Mouse (Mus musculus) gastrocnemius, postnatal 14 days (tissue): Measurements from ENCODE around the gene Faf2. TPM values are rescaled to one million over a fixed set of nuclear protein-coding genes. Genes with fewer than 3 reads are reported as not detected.
"Not testable (repeated sequence)": the region's sequence is repeated elsewhere in the genome, so short reads cannot be mapped to it uniquely, and the experiment has no call there.

ENCODE experiments used
- DNase-seq: peaks from one replicate; pipeline ENCODE4 v3.0.0; 2021; ENCODE audit warnings: mixed read lengths
- intact Hi-C: fragments of 180-260 bp; cut with DNase I; formaldehyde crosslinking; loops from one replicate; pipeline ENCODE4 v1.15.1; 2025; ENCODE audit warnings: low total_unique reads
- total RNA-seq, 2 experiments: library from RNA; stranded (reverse); gene quantifications; 2 replicates each; pipeline ENCODE4 v1.2.3; 2021

Faf2 gene
- total RNA-seq, 2 experiments from 2014 or later: 16.8 to 17.7 TPM

DNA sequence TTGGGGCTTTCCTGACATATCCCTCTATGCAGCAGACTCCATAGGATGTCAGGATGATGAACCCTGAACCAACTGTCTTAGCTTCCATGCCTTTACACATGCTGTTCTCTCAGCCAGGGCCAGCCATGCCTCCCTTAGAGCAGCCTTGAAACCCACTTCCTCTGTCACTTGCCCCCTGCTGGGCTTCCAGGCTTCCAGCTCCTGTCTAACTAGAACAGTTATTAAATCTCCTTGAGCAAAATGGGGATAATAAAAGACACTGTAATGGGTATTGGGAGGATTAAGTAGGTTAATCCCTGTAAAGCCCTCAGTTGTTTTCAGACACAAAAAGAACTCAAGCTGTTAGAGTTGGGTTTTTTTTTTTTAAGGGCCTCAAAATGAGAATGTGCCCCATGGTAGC is 18.1 kb upstream of the Faf2 start:
- intact Hi-C loops: no loop called here
- no peak for DNase-seq

DNA sequence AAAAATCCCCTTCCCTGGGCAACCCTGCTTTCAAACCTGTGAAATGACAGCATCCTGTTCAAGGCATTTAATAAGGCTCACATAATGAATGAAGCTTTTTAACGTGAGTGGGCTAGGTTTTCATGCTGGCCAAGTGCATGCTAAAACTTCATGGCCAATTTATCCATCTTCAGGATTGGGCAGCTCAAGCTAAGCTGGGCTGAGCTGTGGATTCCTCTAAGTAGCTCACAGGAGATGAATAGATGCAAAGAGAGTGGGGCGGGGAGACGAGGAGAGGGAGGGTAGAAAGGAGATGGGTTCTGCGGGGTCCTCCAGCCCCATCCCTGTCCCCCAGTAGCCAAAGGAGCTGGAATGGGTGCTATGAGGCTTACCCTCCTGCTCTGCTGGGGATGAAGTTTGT is 17.4 kb upstream of the Faf2 start:
- no peak for DNase-seq
- intact Hi-C loops: no loop called here

- intact Hi-C loops: no loop called here
- DNase-seq: no peak
These were observed 16.2 kb upstream of the Faf2 start for GRCm38 (mm10) chr13:54605426-54605825.

DNA sequence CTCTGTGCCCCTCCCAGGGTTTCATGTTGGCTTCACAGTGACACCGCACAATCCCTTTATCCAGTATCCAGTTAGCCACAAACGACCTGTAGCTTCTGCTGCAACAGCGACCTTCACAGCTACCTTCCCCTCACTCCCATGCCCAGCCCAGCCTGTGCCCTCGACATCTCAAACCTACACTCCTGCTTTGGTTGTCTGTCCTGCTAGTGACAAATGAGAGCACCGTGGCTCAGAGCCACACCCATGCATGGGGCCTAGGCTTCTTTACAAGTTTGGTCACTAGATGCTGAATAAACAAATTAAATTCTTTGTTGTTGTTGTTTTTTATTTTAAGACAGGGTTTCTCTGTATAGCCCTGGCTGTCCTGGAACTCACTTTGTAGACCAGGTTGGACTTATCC is 14.4 kb upstream of the Faf2 start:
- DNase-seq: no peak
- intact Hi-C loops: no loop called here

DNA sequence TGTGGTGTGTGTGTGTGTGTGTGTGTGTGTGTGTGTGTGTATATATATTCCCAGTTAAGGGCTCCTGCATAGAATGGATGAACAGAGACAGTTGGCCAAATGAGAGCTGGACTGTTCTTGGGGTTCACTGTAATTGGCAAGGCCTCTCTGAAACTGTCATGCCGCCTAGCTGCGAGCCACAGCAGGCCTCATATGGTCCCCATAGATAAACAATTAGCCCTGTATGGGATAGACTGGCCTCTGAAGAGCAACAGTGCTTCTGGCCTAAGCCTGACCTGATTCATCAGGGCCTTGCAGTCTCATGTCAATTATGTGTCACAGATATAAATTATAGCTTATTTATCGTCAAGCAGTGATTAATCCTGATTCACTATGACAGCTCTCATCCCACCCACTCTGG is 13.6 kb upstream of the Faf2 start:
- intact Hi-C loops: no loop called here
- no peak for DNase-seq

- intact Hi-C loops: no loop called here
- DNase-seq: peak; percentile 50
These were observed 12.9 kb upstream of the Faf2 start for GRCm38 (mm10) chr13:54608666-54609065.

DNA sequence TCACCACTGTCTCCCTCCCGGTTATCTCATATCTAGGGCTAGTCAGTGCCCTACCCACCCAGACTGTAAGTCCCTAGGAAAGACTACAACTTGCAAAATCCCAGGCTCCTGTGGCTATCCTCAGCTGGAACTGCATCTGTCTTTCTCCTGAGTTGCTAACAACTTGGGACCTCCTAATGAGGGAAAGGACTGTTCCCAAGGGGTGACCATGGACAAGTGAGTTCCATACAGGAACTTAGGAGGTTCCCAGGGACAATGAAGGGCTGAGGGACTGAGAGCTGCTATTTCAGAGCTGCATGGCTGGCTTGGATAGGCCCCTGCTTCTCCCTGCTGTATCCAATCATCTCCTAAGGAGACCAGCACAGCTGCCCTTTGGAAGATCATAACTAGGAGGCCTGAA is 12.3 kb upstream of the Faf2 start:
- no peak for DNase-seq
- intact Hi-C loops: no loop called here

- intact Hi-C loops: no loop called here
- DNase-seq: peak; percentile 19
These were observed 11.0 kb upstream of the Faf2 start for GRCm38 (mm10) chr13:54610613-54610971.

DNA sequence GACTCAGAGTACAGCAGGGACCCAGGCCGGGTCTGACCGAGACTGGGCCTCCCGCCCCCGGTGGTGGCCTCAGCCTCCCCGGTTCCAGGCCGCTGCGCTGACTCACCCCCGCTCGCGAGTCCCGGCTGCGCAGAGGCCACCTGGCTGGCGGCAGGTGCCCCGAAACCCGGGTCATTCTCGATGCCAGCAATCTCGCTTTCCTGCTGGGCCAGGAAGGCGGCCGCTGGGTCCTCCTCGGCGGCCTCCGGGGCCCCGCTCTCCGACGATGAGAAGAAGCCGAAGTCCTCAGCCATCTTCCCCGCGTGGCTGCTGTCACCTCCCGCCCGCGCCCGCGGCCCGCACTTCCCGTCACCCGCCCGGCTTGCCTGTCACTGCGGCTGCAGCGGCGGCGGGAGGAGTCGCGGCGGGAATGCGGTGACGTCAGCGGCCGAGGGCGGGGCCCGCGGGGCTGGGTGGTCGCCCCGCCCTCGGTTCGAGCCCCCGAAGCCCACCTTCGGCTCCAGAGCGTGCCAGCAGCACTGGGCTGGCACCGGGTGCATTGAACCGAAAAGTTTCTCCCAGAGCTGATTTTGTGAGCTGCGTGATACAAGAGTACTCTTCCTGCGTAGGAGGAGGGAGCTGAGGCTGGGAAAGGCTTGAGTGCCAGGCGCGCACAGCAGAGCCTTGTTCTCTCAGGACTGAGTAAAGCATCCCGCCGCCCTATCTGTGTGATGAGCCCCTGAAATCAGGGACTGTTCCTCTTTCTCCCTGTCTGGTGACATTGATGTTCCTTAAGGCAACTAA is 10.4 kb upstream of the Faf2 start, which contains the start of gene Cltb:
Gene Cltb, minus strand, starts transcription at position 373 of the 783 bp plus-strand sequence.
- intact Hi-C loops: no loop called here
- peak; percentile 89 for DNase-seq

DNA sequence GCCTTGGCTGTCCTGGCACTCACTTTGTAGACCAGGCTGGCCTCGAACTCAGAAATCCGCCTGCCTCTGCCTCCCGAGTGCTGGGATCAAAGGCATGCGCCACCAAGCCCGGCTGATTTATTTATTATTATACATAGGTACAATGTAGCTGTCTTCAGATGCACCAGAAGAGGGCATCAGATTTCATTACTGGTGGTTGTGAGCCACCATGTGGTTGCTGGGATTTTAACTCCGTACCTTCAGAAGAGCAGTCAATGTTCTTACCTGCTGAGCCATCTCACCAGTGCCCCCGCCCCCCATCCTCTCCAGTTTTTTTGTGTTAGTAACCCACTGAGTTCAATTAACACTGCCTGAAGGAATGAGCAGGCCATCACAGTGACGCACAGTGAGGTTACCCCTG is 8.4 kb upstream of the Faf2 start:
- intact Hi-C loops, DNase-seq: not testable (repeated sequence)

DNA sequence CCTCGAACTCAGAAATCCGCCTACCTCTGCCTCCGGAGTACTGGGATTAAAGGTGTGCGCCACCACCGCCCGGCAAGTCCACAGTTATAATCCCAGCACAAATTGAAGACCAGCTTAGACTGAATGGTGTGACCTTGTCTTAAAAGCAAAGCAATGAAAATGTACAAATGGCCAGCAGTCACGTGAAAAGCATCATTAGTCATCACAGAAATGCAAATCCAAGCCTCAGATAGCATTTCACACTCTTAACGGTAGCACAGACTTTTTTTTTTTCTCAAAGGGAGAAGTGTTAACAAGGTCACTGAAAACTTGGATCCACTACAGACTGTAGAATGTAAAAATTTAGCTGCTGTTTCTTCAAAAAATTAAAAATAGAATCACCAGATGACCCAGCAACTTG is 5.3 kb upstream of the Faf2 start:
- DNase-seq: no peak
- intact Hi-C loops: no loop called here

GRCm38 (mm10) chr13:54616998-54617397 is 4.6 kb upstream of the Faf2 start:
- DNase-seq: no peak
- intact Hi-C loops: no loop called here

GRCm38 (mm10) chr13:54621960-54622521 is 457 bp downstream of the Faf2 start:
- no peak for DNase-seq
- intact Hi-C loops: no loop called here

- DNase-seq: no peak
- intact Hi-C loops: no loop called here
These were observed 7.5 kb downstream of the Faf2 start for GRCm38 (mm10) chr13:54629128-54629527.

DNA sequence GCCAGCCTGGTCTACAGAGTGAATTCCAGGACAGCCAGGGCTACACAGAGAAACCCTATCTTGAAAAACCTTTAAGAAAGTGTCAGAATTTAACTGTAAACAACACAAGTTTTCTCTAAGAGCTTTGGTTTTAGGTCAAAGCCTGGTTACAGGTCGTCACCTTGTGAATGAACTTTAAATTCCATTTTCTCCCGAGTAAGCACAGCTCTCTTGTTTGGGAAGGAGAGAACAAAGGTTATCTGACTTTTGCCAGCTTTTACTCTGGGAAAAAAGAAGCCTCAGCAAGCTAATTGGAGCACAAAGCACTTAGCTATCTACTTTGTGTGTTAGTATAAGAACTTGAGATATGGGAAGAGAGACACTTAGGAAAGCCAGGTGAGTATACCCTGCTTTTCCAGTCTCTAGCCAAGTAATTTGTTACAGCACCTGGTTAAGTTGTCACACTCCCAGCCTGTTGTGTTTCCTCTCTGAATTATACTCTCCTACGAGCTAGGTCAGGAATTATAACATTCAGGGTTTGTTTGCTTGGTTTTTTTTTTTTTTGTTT is 11.2 kb downstream of the Faf2 start:
- intact Hi-C loops: no loop called here
- no peak for DNase-seq

DNA sequence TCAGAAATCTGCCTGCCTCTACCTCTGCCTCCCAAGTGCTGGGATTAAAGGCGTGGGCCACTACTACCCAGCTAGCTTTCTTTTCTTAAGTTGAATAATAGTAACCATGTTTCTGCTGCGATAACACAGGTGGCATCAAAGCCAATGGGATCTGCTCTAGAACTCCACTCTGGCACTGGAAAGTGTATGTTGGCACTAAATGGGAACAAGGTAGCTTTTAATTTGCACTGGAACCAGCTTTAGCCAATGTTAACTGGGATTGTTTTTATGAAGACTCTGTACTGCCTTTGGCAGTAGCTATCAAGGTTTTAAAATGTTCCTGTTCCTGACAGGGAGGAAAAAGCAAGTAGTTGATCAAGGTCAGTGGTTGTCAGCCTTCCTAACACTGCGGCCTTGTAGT is 13.4 kb downstream of the Faf2 start:
- intact Hi-C loops: no loop called here
- DNase-seq: no peak

- no peak for DNase-seq
- intact Hi-C loops: no loop called here
These were observed 28.9 kb downstream of the Faf2 start for GRCm38 (mm10) chr13:54650461-54650860.

DNA sequence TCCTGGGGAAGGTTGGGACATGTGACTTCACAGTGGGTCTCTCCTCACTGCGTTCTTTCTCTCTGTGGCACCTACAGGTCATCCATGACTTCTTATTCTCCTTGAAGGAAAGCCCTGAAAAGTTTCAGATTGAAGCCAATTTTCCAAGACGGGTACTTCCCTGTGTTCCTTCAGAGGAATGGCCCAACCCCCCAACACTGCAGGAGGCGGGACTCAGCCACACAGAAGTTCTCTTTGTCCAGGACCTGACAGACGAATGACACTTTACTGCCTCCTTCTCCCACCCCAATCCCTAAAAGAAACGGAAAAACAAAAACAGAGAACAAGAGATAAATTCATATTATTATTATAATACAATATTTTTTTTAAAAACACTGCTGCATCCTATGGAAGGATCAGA is 39.3 kb downstream of the Faf2 start:
- intact Hi-C loops: no loop called here
- DNase-seq: no peak

GRCm38 (mm10) chr13:54661358-54661757 is 39.8 kb downstream of the Faf2 start:
- DNase-seq: no peak
- intact Hi-C loops: no loop called here

- DNase-seq: no peak
- intact Hi-C loops: no loop called here
These were observed 42.4 kb downstream of the Faf2 start for GRCm38 (mm10) chr13:54663999-54664398.

- DNase-seq: no peak
- intact Hi-C loops: no loop called here
These were observed 42.9 kb downstream of the Faf2 start for GRCm38 (mm10) chr13:54664509-54664908.
